Mouse (Mus musculus) MEL (cell line): ENCODE results near the gene Adprm. TPM values are rescaled to one million over a fixed set of nuclear protein-coding genes. Genes with fewer than 3 reads are reported as not detected.

Experiments used
- DNase-seq: peaks from one replicate; pipeline ENCODE4 v3.0.0; 2011; ENCODE audit warnings: low read depth, low spot score
- H3K27ac ChIP-seq: 2 replicates; pipeline ENCODE4 v1.5.1; 2012; ENCODE audit warnings: low read depth, mild to moderate bottlenecking, control low read depth, low read length, moderate library complexity; ENCODE audit not compliant: control insufficient read depth
- H3K27me3 ChIP-seq, 2 experiments: fragments of 150-350 bp in 1 of 2; sonication (generic) in 1 of 2; 2 replicates each; pipeline ENCODE4 v1.6.1; 2012; ENCODE audit warnings: low read length in 2 of 2, mild to moderate bottlenecking in 2 of 2, improper control_type of control experiment in 1 of 2, moderate library complexity in 1 of 2; ENCODE audit not compliant: insufficient read depth in 2 of 2, control insufficient read depth in 1 of 2
- H3K36me3 ChIP-seq, 2 experiments: 2 replicates each; pipeline ENCODE4 v1.6.1; 2012 to 2014; ENCODE audit warnings: low read length in 2 of 2, improper control_type of control experiment in 1 of 2, inconsistent platforms in 1 of 2, mild to moderate bottlenecking in 1 of 2; ENCODE audit not compliant: insufficient read depth in 2 of 2, control insufficient read depth in 1 of 2
- H3K4me1 ChIP-seq, 2 experiments: fragments of 150-350 bp in 1 of 2; sonication (generic) in 1 of 2; 2 replicates each; pipeline ENCODE4 v1.6.1; 2012; ENCODE audit warnings: low read length in 2 of 2, improper control_type of control experiment in 1 of 2, mild to moderate bottlenecking in 1 of 2; ENCODE audit not compliant: insufficient read depth in 2 of 2, control insufficient read depth in 1 of 2
- H3K4me3 ChIP-seq, 2 experiments: fragments of 150-350 bp in 1 of 2; sonication (generic) in 1 of 2; 2 replicates each; pipeline ENCODE4 v1.5.1; 2012; ENCODE audit warnings: low read depth in 2 of 2, low read length in 2 of 2, mild to moderate bottlenecking in 2 of 2, moderate library complexity in 2 of 2, control low read depth in 1 of 2, improper control_type of control experiment in 1 of 2; ENCODE audit not compliant: control insufficient read depth in 1 of 2, insufficient read depth in 1 of 2
- H3K79me2 ChIP-seq: 2 replicates; pipeline ENCODE4 v1.6.1; 2012; ENCODE audit warnings: mild to moderate bottlenecking, low read length, moderate library complexity; ENCODE audit not compliant: control insufficient read depth, poor library complexity, insufficient read depth
- H3K9ac ChIP-seq: 2 replicates; pipeline ENCODE4 v1.6.1; 2012; ENCODE audit warnings: low read depth, mild to moderate bottlenecking, control low read depth, low read length, moderate library complexity; ENCODE audit not compliant: control insufficient read depth, poor library complexity, severe bottlenecking
- H3K9me3 ChIP-seq: fragments of 150-350 bp; sonication (generic); replicated peaks from 2 replicates; pipeline ENCODE4 v1.6.1; 2012; ENCODE audit warnings: mild to moderate bottlenecking, low read length, improper control_type of control experiment, moderate library complexity; ENCODE audit not compliant: insufficient read depth
- BHLHE40 ChIP-seq: IDR thresholded peaks from 2 replicates; pipeline ENCODE4 v1.6.1; 2012; ENCODE audit warnings: low read depth, mild to moderate bottlenecking, inconsistent platforms, low read length, improper control_type of control experiment, borderline replicate concordance
- CTCF ChIP-seq, 3 experiments: IDR thresholded peaks in 2 of 3; conservative IDR thresholded peaks in 1 of 3; 2 replicates each; pipeline ENCODE4 v1.5.1; 2011 to 2012; ENCODE audit warnings: low read length in 3 of 3, low read depth in 2 of 3, mild to moderate bottlenecking in 2 of 3, improper control_type of control experiment in 1 of 3, inconsistent platforms in 1 of 3, mixed read lengths in 1 of 3, moderate library complexity in 1 of 3; ENCODE audit not compliant: control insufficient read depth in 1 of 3, insufficient read depth in 1 of 3, poor library complexity in 1 of 3, severe bottlenecking in 1 of 3
- E2F4 ChIP-seq: IDR thresholded peaks from 2 replicates; pipeline ENCODE4 v1.6.1; 2011; ENCODE audit warnings: low read depth, low read length, improper control_type of control experiment, borderline replicate concordance
- ELF1 ChIP-seq: IDR thresholded peaks from 2 replicates; pipeline ENCODE4 v1.6.1; 2014; ENCODE audit warnings: low read depth, mild to moderate bottlenecking, inconsistent platforms, low read length, improper control_type of control experiment, moderate library complexity
- ETS1 ChIP-seq: IDR thresholded peaks from 2 replicates; pipeline ENCODE4 v1.6.1; 2012; ENCODE audit warnings: low read depth, mild to moderate bottlenecking, inconsistent platforms, low read length, improper control_type of control experiment, moderate library complexity
- GABPA ChIP-seq: IDR thresholded peaks from 2 replicates; pipeline ENCODE4 v1.6.1; 2012; ENCODE audit warnings: low read depth, mild to moderate bottlenecking, inconsistent platforms, low read length, improper control_type of control experiment, moderate library complexity
- GATA1 ChIP-seq: IDR thresholded peaks from 2 replicates; pipeline ENCODE4 v1.6.1; 2011; ENCODE audit warnings: low read depth, low read length, improper control_type of control experiment
- JUND ChIP-seq: IDR thresholded peaks from 2 replicates; pipeline ENCODE4 v1.6.1; 2011; ENCODE audit warnings: low read depth, mild to moderate bottlenecking, improper control_type of control experiment, low read length
- KAT2A ChIP-seq: conservative IDR thresholded peaks from 2 replicates; pipeline ENCODE4 v1.6.1; 2012; ENCODE audit warnings: low read depth, low read length, improper control_type of control experiment, inconsistent platforms
- MAX ChIP-seq: IDR thresholded peaks from 2 replicates; pipeline ENCODE4 v1.6.1; 2011; ENCODE audit warnings: low read length, improper control_type of control experiment
- MAZ ChIP-seq: IDR thresholded peaks from 2 replicates; pipeline ENCODE4 v1.6.1; 2012; ENCODE audit warnings: low read depth, mild to moderate bottlenecking, inconsistent platforms, low read length, improper control_type of control experiment
- MYC ChIP-seq: IDR thresholded peaks from 2 replicates; pipeline ENCODE4 v1.6.1; 2011; ENCODE audit warnings: low read depth, mild to moderate bottlenecking, low read length, improper control_type of control experiment, moderate library complexity
- NELFE ChIP-seq: IDR thresholded peaks from 2 replicates; pipeline ENCODE4 v1.6.1; 2011; ENCODE audit warnings: low read depth, low read length, improper control_type of control experiment
- NRF1 ChIP-seq: IDR thresholded peaks from 2 replicates; pipeline ENCODE4 v1.6.1; 2014; ENCODE audit warnings: low read depth, mild to moderate bottlenecking, inconsistent platforms, low read length, improper control_type of control experiment, moderate library complexity; ENCODE audit not compliant: poor library complexity, insufficient read depth, severe bottlenecking
- POLR2AphosphoS5 ChIP-seq: IDR thresholded peaks from 2 replicates; pipeline ENCODE4 v1.6.1; 2012; ENCODE audit warnings: low read depth, borderline replicate concordance, mild to moderate bottlenecking, inconsistent platforms, low read length, moderate library complexity, mixed read lengths
- RAD21 ChIP-seq: IDR thresholded peaks from 2 replicates; pipeline ENCODE4 v1.6.1; 2011; ENCODE audit warnings: mild to moderate bottlenecking, low read depth, low read length, improper control_type of control experiment
- RCOR1 ChIP-seq: IDR thresholded peaks from 2 replicates; pipeline ENCODE4 v1.6.1; 2012; ENCODE audit warnings: low read depth, mild to moderate bottlenecking, inconsistent platforms, low read length, improper control_type of control experiment
- SMC3 ChIP-seq: IDR thresholded peaks from 2 replicates; pipeline ENCODE4 v1.6.1; 2011; ENCODE audit warnings: low read depth, low read length, improper control_type of control experiment
- TAL1 ChIP-seq: IDR thresholded peaks from 2 replicates; pipeline ENCODE4 v1.6.1; 2012; ENCODE audit warnings: mild to moderate bottlenecking, inconsistent platforms, low read length, moderate library complexity, mixed read lengths
- TBP ChIP-seq: IDR thresholded peaks from 2 replicates; pipeline ENCODE4 v1.8.0; 2011; ENCODE audit warnings: low read depth, low read length, improper control_type of control experiment
- TCF12 ChIP-seq: IDR thresholded peaks from 2 replicates; pipeline ENCODE4 v1.6.1; 2014; ENCODE audit warnings: low read depth, mild to moderate bottlenecking, inconsistent platforms, low read length, improper control_type of control experiment, moderate library complexity
- USF1 ChIP-seq: IDR thresholded peaks from 2 replicates; pipeline ENCODE4 v1.6.1; 2014; ENCODE audit warnings: low read depth, mild to moderate bottlenecking, inconsistent platforms, low read length, improper control_type of control experiment, moderate library complexity
- ZC3H11A ChIP-seq: IDR thresholded peaks from 2 replicates; pipeline ENCODE4 v1.6.1; 2012; ENCODE audit warnings: low read depth, mild to moderate bottlenecking, inconsistent platforms, low read length, improper control_type of control experiment
- ZKSCAN1 ChIP-seq: IDR thresholded peaks from 2 replicates; pipeline ENCODE4 v1.6.1; 2012; ENCODE audit warnings: low read depth, mild to moderate bottlenecking, inconsistent platforms, low read length, improper control_type of control experiment, moderate library complexity
- ZNF384 ChIP-seq: IDR thresholded peaks from 2 replicates; pipeline ENCODE4 v1.6.1; 2012; ENCODE audit warnings: low read depth, mild to moderate bottlenecking, inconsistent platforms, low read length, improper control_type of control experiment
- polyA plus RNA-seq, 2 experiments: library from polyadenylated mRNA; stranded (reverse) in 1 of 2; unstranded in 1 of 2; fragments of >175 nt in 1 of 2; fragments of >200 nt in 1 of 2; gene quantifications; 2 replicates each; pipeline versions ENCODE4 v1.2.1 to v1.2.4; 2012; ENCODE audit warnings: low replicate concordance in 2 of 2, low read depth in 1 of 2; ENCODE audit not compliant: insufficient read length in 2 of 2, insufficient read depth in 1 of 2, missing spikeins in 1 of 2
- total RNA-seq: library from RNA; depleted of rRNA; stranded (reverse); fragments of 300-350 nt; gene quantifications from 2 replicates; pipeline ENCODE4 v1.2.3, GENCODE M21; 2012

Gene Adprm
- total and polyA plus RNA-seq, 3 experiments, result 19.7 to 531 (median 23.0) TPM

- TF ChIP-seq TCF12, result no peak
- TF ChIP-seq MYC, result no peak
- TF ChIP-seq GATA1, result no peak
- no peak for TF ChIP-seq USF1
- TF ChIP-seq TBP, result no peak
- no peak for TF ChIP-seq ETS1
- TF ChIP-seq SMC3, result no peak
- TF ChIP-seq BHLHE40, result no peak
- no peak for TF ChIP-seq MAZ
- no peak for TF ChIP-seq RCOR1
- TF ChIP-seq ZKSCAN1, result no peak
- no peak for TF ChIP-seq JUND
- no peak for TF ChIP-seq ZC3H11A
- no peak for TF ChIP-seq NRF1
- TF ChIP-seq MAX, result no peak
- no peak for TF ChIP-seq KAT2A
- TF ChIP-seq ZNF384, result no peak
- no peak for TF ChIP-seq ELF1
- no peaks in the 10 kb centered on the region for H3K9me3 ChIP-seq
Measured at GRCm38 (mm10) chr11:67034775-67035485, 17.5 kb downstream of the Adprm start.

GRCm38 (mm10) chr11:67031603-67031915 lies 20.8 kb downstream of the Adprm start:
- Histone ChIP-seq H3K27me3 (no peaks in the 10 kb centered on the region), H3K4me1 (no peaks in the 10 kb centered on the region), H3K79me2 (no peaks in the 10 kb centered on the region), H3K27ac (no peak overlapping the region), H3K9me3 (no peaks in the 10 kb centered on the region), H3K4me3 (no peak overlapping the region), H3K9ac (no peak overlapping the region), H3K36me3 (no peaks in the 10 kb centered on the region)
- DNase-seq, result no peak
- TF ChIP-seq TAL1, result no peak
- TF ChIP-seq TCF12, result no peak
- TF ChIP-seq TBP, result no peak
- TF ChIP-seq BHLHE40, result no peak
- TF ChIP-seq POLR2AphosphoS5, result no peak
- no peak for TF ChIP-seq ZC3H11A
- no peak for TF ChIP-seq E2F4
- TF ChIP-seq CTCF (IDR thresholded peaks at IDR 0.05 in 2 of 3, conservative IDR thresholded peaks at IDR 0.05 in 1 of 3; ENCODE audit: control insufficient read depth in 1 of 3, insufficient read depth in 1 of 3, low read depth in 2 of 3, low read length in 3 of 3, poor library complexity in 1 of 3, severe bottlenecking in 1 of 3), result no peak
- no peak for TF ChIP-seq KAT2A
- no peak for TF ChIP-seq MYC
- no peak for TF ChIP-seq ETS1
- no peak for TF ChIP-seq NELFE
- TF ChIP-seq GATA1, result no peak
- TF ChIP-seq RAD21, result no peak
- TF ChIP-seq ELF1, result no peak
- no peak for TF ChIP-seq MAX
- no peak for TF ChIP-seq GABPA

More at GRCm38 (mm10) chr11:67034775-67035485, 17.5 kb downstream of the Adprm start:
- no peak overlapping the region for H3K9ac ChIP-seq
- H3K27ac ChIP-seq, result no peak overlapping the region
- 0 out of 4 replicates have a peak, but pooled peaks cover 0 to 1% of the 10 kb centered on the region in 2 experiments for H3K36me3 ChIP-seq
- H3K79me2 ChIP-seq, result no peaks in the 10 kb centered on the region
- H3K4me1 ChIP-seq, result no peaks in the 10 kb centered on the region
- no peaks in the 10 kb centered on the region for H3K27me3 ChIP-seq
- DNase-seq, result no peak
- no peak overlapping the region for H3K4me3 ChIP-seq
